Mouse (Mus musculus) liver, embryonic 14.5 days (tissue): Measurements from ENCODE around the gene Kxd1. TPM values are rescaled to one million over a fixed set of nuclear protein-coding genes. Genes with fewer than 3 reads are reported as not detected.
A peak's percentile ranks its signal among the peaks of the same experiment; 100 is the strongest.

ENCODE experiments used
- ATAC-seq: fragments of 200-750 bp; cut with Nextera tagmentation; 2 replicates; pipeline ENCODE4 v1.8.0; 2017; ENCODE audit warnings: moderate number of reproducible peaks, mild to moderate bottlenecking, moderate library complexity; ENCODE audit not compliant: insufficient read depth
- DNase-seq, 3 experiments: peaks; one replicate each; pipeline ENCODE4 v3.0.0-alpha.2; 2012 to 2013; ENCODE audit warnings: low read depth in 3 of 3, low spot score in 3 of 3
- H3K27ac ChIP-seq: fragments of 300-500 bp; sonication (generic); 2 replicates; pipeline ENCODE4 v1.5.1; 2014; ENCODE audit warnings: moderate library complexity, mild to moderate bottlenecking, control low read depth, inconsistent platforms
- H3K27me3 ChIP-seq: fragments of 300-500 bp; sonication (generic); 2 replicates; pipeline ENCODE4 v1.6.1; 2014; ENCODE audit warnings: mild to moderate bottlenecking, low read length, moderate library complexity; ENCODE audit not compliant: control insufficient read depth, insufficient read depth
- H3K36me3 ChIP-seq: fragments of 300-500 bp; sonication (generic); replicated peaks from 2 replicates; pipeline ENCODE4 v1.6.1; 2014; ENCODE audit warnings: low read depth; ENCODE audit not compliant: control insufficient read depth, insufficient read depth
- H3K4me1 ChIP-seq, 2 experiments: fragments of 200-500 bp in 1 of 2; fragments of 300-500 bp in 1 of 2; sonication (generic) in 1 of 2; replicated peaks; 2 replicates each; pipeline ENCODE4 v1.6.1; 2012 to 2014; ENCODE audit warnings: antibody characterized with exemption in 1 of 2, inconsistent platforms in 1 of 2, low read length in 1 of 2; ENCODE audit not compliant: control insufficient read depth in 2 of 2, insufficient read depth in 2 of 2
- H3K4me2 ChIP-seq: fragments of 300-500 bp; sonication (generic); 2 replicates; pipeline ENCODE4 v1.6.1; 2014; ENCODE audit warnings: low read depth, mild to moderate bottlenecking, control low read depth, moderate library complexity
- H3K4me3 ChIP-seq, 2 experiments: fragments of 200-500 bp in 1 of 2; fragments of 300-500 bp in 1 of 2; sonication (generic) in 1 of 2; 2 replicates each; pipeline ENCODE4 v1.5.1; 2012 to 2014; ENCODE audit warnings: low read depth in 2 of 2, low read length in 2 of 2, mild to moderate bottlenecking in 2 of 2, control low read depth in 1 of 2, inconsistent platforms in 1 of 2, moderate library complexity in 1 of 2; ENCODE audit not compliant: insufficient read depth in 1 of 2
- H3K9ac ChIP-seq: fragments of 300-500 bp; sonication (generic); replicated peaks from 2 replicates; pipeline ENCODE4 v1.6.1; 2014; ENCODE audit warnings: mild to moderate bottlenecking, control low read depth, moderate library complexity
- H3K9me3 ChIP-seq: fragments of 300-500 bp; sonication (generic); 2 replicates; pipeline ENCODE4 v1.6.1; 2016; ENCODE audit warnings: low read length, mixed read lengths; ENCODE audit not compliant: control insufficient read depth
- CTCF ChIP-seq: IDR thresholded peaks from 2 replicates; pipeline ENCODE4 v1.5.1; 2016; ENCODE audit warnings: antibody characterized with exemption, low read depth, control low read depth
- EP300 ChIP-seq: IDR thresholded peaks from 2 replicates; pipeline ENCODE4 v1.6.1; 2016; ENCODE audit warnings: antibody characterized with exemption, low read depth
- WGBS: fragments of 180-500 bp; shearing (Covaris S2); extraction: QIAGEN DNeasy Blood & Tissue Kit; methylation state at CpG from one replicate; pipeline ENCODE4 v1.1.7; 2014; ENCODE audit not compliant: insufficient replicate concordance; 5-methylcytosine and 5-hydroxymethylcytosine counted together
- polyA plus RNA-seq, 2 experiments: library from polyadenylated mRNA; depleted of rRNA in 1 of 2; stranded (reverse) in 1 of 2; unstranded in 1 of 2; fragments of >200 nt; fragmentation: Nextera tagmentation in 1 of 2; extraction: Ambion mirVana in 1 of 2; gene quantifications; 2 replicates each; pipeline versions ENCODE4 v1.2.1 to v1.2.3; 2012 to 2014

The Kxd1 gene
- polyA plus RNA-seq (2012; rRNA removed) (28.9 and 30.8 TPM in 2 replicates), polyA plus RNA-seq (2014; fragmentation: Nextera tagmentation; extraction: Ambion mirVana) (32.6 and 33.3 TPM in 2 replicates)

GRCm38 (mm10) chr8:70527512-70528181, at the start of gene Kxd1, which contains the start of gene Fkbp8:
Kxd1 (minus strand) TSS chr8:70527956.
Fkbp8 (plus strand) TSS chr8:70527724.
- Histone ChIP-seq H3K27me3 (no peaks in the 10 kb centered on the region), H3K4me3 (peak within 1 kb of the TSS; percentile 89 to 100), H3K4me1 (peaks cover 31 to 39% of the 10 kb centered on the region in 2 experiments), H3K36me3 (peaks cover 15% of the 10 kb centered on the region), H3K9ac (peak within 1 kb of the TSS; percentile 96), H3K4me2 (peak within 1 kb of the TSS; percentile 85), H3K9me3 (no peaks in the 10 kb centered on the region), H3K27ac (peak within 1 kb of the TSS; percentile 75)
- peak; percentile 28; the same call in 1 of the 2 replicates for TF ChIP-seq CTCF
- TF ChIP-seq EP300, result peak; percentile 51; the same call in 1 of the 2 replicates
- WGBS, result under 1% methylated on average over 61 of the region's 61 CpGs
- peak; percentile 86 to 91 (median 87) for DNase-seq
- ATAC-seq, result peak; percentile 78

- ATAC-seq, result no peak
- Histone ChIP-seq H3K4me2 (no peak overlapping the region), H3K9ac (no peak overlapping the region), H3K4me3 (no peak overlapping the region), H3K27me3 (no peaks in the 10 kb centered on the region), H3K36me3 (peaks cover 20% of the 10 kb centered on the region), H3K9me3 (no peaks in the 10 kb centered on the region), H3K4me1 (peaks cover 0 to 8% of the 10 kb centered on the region in 2 experiments; a peak in 2 of 4 replicates), H3K27ac (no peak overlapping the region)
- WGBS, result 75% methylated on average over 3 of the region's 3 CpGs
- no peak for TF ChIP-seq EP300
- TF ChIP-seq CTCF, result no peak
- DNase-seq, result no peak
Observed at GRCm38 (mm10) chr8:70577207-70577606, 49.5 kb upstream of the Kxd1 start.

- no peak overlapping the region for H3K4me2 ChIP-seq
- no peak for TF ChIP-seq EP300
- TF ChIP-seq CTCF, result no peak
- H3K4me1 ChIP-seq, result peaks cover 0 to 8% of the 10 kb centered on the region in 2 experiments; a peak in 2 of 4 replicates
- 44% methylated on average over 4 of the region's 4 CpGs for WGBS
- ATAC-seq, result no peak
- H3K9ac ChIP-seq, result no peak overlapping the region
- no peak overlapping the region for H3K27ac ChIP-seq
- H3K4me3 ChIP-seq, result no peak overlapping the region
- no peaks in the 10 kb centered on the region for H3K9me3 ChIP-seq
- no peak for DNase-seq
- no peaks in the 10 kb centered on the region for H3K27me3 ChIP-seq
- peaks cover 4% of the 10 kb centered on the region; the same call in 1 of the 2 replicates for H3K36me3 ChIP-seq
Observed at GRCm38 (mm10) chr8:70574915-70575314, 47.2 kb upstream of the Kxd1 start.

- Histone ChIP-seq H3K36me3 (peaks cover 3% of the 10 kb centered on the region; the same call in 1 of the 2 replicates), H3K4me1 (peaks cover 0 to 8% of the 10 kb centered on the region in 2 experiments; a peak in 2 of 4 replicates), H3K27ac (no peak overlapping the region), H3K9ac (no peak overlapping the region), H3K4me3 (no peak overlapping the region), H3K9me3 (no peaks in the 10 kb centered on the region), H3K4me2 (no peak overlapping the region), H3K27me3 (no peaks in the 10 kb centered on the region)
- DNase-seq (no peak), ATAC-seq (no peak)
- TF ChIP-seq CTCF (no peak), EP300 (no peak)
Observed at GRCm38 (mm10) chr8:70574302-70574701, 46.5 kb upstream of the Kxd1 start.

- WGBS, result 73% methylated on average over 6 of the region's 6 CpGs
- H3K27ac ChIP-seq, result no peak overlapping the region
- no peaks in the 10 kb centered on the region for H3K27me3 ChIP-seq
- no peak overlapping the region for H3K4me2 ChIP-seq
- H3K9me3 ChIP-seq, result no peaks in the 10 kb centered on the region
- no peak overlapping the region for H3K4me3 ChIP-seq
- H3K36me3 ChIP-seq, result no peaks in the 10 kb centered on the region; the same call in 1 of the 2 replicates
- TF ChIP-seq EP300 (no peak), CTCF (no peak)
- no peak overlapping the region for H3K9ac ChIP-seq
- peaks cover 0 to 8% of the 10 kb centered on the region in 2 experiments; a peak in 2 of 4 replicates for H3K4me1 ChIP-seq
- ATAC-seq (no peak), DNase-seq (no peak)
Observed at GRCm38 (mm10) chr8:70570990-70571389, 43.2 kb upstream of the Kxd1 start.
